Mouse (Mus musculus) brown adipose tissue, adult 24 weeks (tissue): ENCODE data around the gene Ptpre. TPM values are rescaled to one million over a fixed set of nuclear protein-coding genes. Genes with fewer than 3 reads are reported as not detected.

Source experiments
- H3K27ac ChIP-seq: fragments of 200-500 bp; replicated peaks from 2 replicates; pipeline ENCODE4 v1.5.1; 2012; ENCODE audit warnings: low read depth, mild to moderate bottlenecking, low read length
- H3K4me1 ChIP-seq: fragments of 200-500 bp; 2 replicates; pipeline ENCODE4 v1.6.1; 2012; ENCODE audit warnings: low read length, mixed read lengths; ENCODE audit not compliant: control insufficient read depth, insufficient read depth, insufficient read length
- H3K4me3 ChIP-seq: fragments of 200-500 bp; 2 replicates; pipeline ENCODE4 v1.5.1; 2012; ENCODE audit warnings: low read depth, mild to moderate bottlenecking, low read length, moderate library complexity; ENCODE audit not compliant: insufficient read depth
- polyA plus RNA-seq: library from polyadenylated mRNA; stranded (reverse); fragments of >200 nt; gene quantifications from 2 replicates; pipeline ENCODE4 v1.2.4, GENCODE M21; 2012; ENCODE audit not compliant: missing spikeins, insufficient read depth, insufficient read length

Gene Ptpre
- polyA plus RNA-seq, 1 experiment = 1.5 TPM

DNA sequence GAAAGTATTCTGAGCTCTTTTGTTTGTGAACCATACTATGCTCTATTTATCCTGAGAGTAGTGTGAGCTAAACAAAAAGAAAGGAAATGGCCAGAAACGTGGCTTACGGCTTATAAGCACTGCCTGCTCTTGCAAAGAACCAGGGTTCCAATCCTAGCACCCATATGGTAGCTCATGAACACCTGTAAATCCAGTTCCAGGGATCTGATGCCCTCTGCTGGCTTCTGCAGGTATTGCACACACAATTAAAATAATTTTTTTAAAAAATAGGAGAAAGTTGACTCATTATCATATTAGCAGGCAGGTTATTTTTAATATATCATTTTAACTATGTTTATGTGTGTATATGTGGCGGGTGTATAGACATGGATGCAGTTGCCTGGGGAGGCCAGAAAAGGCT lies 87.6 kb downstream of the Ptpre start:
- no peak overlapping the region for H3K27ac ChIP-seq

DNA sequence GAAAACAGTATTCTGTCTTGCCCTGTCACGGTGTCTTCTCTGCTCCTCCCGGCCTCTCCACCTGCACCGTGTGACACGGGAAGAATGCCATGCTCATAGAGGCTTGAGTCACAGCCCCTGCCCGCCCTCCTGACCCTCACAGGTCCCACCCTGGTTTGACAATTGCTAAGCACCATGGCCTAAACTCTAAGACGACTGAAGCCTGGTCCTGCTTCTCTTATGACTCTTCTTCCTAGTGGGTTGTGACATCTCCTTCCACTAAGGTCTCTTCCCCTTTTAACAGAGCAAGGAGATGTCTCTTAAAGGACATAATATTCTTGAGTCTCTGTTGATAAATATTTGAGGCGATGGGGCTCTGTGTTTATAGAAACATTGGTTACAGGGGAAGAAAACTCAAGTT lies 91.1 kb downstream of the Ptpre start:
- Histone ChIP-seq H3K4me3 (no peak overlapping the region), H3K4me1 (no peaks in the 10 kb centered on the region), H3K27ac (no peak overlapping the region)

More for the DNA sequence above, 87.6 kb downstream of the Ptpre start:
- Histone ChIP-seq H3K4me3 (no peak overlapping the region), H3K4me1 (no peaks in the 10 kb centered on the region)

DNA sequence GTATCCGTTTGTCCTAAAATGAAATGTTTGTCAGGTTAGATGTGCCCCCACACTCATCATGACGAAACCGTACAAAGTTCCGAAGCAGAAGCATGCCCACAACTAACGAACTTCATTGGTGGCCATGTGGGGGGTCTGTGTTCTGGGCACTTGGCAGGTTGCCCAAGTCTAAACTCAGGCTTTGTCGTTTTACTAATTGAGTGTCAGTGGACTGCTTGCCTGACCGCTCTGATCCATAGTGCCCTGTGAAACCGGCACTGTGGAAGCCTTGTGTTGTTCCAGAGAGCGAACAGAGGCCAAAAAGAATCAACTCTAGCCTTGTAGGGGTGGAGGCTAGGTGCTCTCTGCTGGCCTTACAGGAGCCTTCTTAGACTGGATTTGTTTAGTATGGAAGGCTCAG lies 91.7 kb downstream of the Ptpre start:
- Histone ChIP-seq H3K4me3 (no peak overlapping the region), H3K4me1 (no peaks in the 10 kb centered on the region), H3K27ac (no peak overlapping the region)

DNA sequence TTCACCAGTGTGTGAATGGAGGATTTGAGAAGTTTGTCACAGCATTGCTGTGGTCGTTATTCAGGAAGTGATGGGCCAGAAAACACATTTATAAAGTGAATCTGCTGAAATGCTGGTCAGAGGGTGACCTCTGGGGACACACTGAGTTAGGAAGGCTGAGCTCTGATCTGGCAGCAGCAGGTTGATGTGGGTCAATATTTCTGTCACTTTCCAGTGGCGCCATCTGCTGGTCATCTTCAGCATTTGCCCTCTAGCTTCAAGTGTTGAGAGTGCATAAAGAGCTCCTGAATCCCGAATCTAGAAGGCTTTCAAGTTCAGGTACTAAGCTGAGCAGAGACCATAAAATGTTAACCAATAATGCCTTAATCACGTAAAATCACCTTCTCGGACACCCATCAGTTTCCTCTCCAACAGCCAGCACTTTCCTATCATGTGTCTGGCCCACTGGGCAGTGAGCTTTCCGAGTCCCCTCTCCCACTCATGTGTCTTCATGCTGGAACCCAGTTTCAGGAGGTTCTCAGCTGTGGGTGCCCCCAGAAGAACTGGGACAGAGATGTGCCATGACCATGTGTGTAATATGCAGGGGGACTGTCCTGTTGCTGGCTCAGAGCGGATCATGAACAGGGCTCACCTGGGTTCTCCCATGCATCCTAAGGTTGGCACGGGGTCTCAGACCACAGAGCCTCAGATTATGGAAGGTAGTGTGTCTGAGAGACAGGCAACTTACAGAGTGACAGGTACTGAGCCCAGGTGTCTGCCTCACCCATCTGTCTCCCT lies 94.7 kb downstream of the Ptpre start:
- H3K4me1 ChIP-seq = no peaks in the 10 kb centered on the region
- no peak overlapping the region for H3K4me3 ChIP-seq
- no peak overlapping the region for H3K27ac ChIP-seq

DNA sequence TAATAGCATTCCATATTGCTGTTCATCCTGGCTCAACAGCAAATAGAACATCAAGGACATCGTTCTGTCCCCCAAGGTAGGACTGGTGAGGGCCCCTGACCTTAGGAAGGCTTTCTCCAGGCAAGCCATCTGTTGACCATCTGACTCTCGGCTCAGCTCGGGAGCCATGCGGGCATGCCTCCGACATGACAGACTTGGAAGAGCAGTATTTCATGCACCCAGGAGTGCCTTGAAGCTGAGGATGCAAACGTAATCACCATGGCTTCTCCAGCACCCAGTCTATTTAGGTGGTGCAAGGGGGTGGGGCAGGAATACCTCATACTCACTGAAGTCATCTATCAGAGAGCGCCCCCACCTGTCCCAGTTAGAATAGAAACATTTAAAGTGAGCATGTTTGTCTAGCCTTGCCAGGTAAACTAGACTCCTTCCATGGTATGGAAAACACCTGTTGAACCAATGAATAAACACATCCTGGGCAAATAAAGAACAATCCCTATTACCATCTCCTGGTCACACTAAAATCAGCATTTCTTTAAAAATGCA lies 95.5 kb downstream of the Ptpre start:
- no peak overlapping the region for H3K27ac ChIP-seq
- no peaks in the 10 kb centered on the region; the same call in 1 of the 2 replicates for H3K4me1 ChIP-seq
- H3K4me3 ChIP-seq = no peak overlapping the region

DNA sequence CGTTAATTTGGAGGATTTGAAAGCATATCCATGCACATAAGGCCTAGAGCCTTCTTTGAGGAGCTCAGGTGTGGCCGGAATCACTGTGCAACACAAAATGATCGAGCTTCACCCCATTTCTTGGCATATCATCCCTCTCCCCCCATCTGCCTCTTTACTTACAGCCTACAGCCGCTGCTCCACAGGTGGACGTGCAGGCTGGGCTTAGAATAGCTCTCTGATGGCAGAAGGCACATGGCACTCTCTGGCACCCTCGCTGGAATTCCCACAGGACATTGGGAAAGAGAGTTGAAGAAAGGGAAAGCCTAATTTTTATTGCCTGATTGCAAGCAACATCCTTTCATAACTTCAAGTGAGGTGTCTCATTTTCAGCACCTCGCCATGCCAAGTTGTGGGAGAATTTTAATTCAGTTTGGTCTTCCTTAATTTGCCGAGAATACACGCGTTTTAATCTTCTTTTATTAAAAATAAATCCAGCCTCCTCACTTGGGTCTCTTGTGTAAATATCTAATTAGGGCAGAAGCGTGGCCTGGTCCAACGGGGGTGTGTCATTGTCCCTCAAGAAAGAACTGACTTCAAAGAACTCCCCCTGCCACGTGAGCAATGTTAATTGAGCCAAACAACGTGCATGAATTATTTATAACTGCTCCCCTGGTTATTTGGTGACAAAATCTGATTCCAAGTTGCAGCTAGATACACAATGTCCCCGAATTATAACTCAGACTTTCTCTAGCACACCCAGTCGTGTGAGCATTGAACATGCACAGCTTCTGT lies 97.8 kb downstream of the Ptpre start:
- Histone ChIP-seq H3K4me1 (no peaks in the 10 kb centered on the region; the same call in 1 of the 2 replicates), H3K27ac (no peak overlapping the region), H3K4me3 (no peak overlapping the region)

DNA sequence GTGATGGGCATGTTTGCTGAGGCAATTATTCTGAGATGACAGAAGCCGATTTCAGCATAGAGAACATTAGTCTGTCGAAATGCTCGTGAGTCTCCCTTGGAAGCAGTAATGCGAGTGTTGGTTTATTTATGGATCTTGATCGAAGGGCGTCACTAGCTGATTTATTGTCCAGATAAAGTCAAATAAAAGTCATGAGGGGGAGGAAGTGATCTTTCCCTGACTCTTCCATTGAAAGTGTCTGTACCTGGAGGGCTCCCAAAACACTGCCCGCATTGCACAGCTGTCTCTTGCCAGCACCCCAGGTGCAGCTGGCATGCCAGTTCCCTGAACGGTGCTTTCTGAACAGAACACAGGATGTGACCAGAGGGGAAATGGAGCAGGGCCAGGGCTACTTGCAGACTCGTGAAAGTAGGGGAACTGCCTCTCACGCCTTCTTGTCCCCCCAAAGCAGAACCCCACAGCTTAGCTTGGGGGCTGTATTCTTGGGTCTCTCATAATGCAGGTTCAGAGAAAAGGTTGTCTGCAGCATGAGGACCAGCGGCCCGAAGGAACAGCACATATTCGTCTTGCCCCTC lies 100.2 kb downstream of the Ptpre start:
- H3K4me1 ChIP-seq = no peaks in the 10 kb centered on the region; the same call in 1 of the 2 replicates
- H3K4me3 ChIP-seq = no peak overlapping the region

DNA sequence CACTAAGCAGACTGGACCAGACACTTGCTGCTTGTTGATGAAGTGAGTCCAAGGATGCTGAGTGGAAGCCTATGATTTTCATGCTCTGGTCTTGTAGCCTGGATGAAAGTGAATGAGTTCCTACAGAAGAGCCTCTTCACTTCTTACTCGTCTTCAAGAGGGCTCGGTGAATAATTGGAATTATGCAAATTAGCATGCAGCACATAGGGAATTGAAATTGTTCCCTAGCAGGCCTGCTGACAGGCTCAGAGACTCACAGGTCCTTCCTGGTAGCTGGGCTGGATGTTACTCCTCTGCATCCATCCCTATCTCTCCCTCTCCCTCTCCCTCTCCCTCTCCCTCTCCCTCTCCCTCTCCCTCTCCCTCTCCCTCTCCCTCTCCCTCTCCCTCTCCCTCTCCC lies 102.1 kb downstream of the Ptpre start:
- Histone ChIP-seq H3K4me1 (no peaks in the 10 kb centered on the region; the same call in 1 of the 2 replicates), H3K4me3 (no peak overlapping the region), H3K27ac (no peak overlapping the region)

More for the DNA sequence above, 100.2 kb downstream of the Ptpre start:
- no peak overlapping the region for H3K27ac ChIP-seq

DNA sequence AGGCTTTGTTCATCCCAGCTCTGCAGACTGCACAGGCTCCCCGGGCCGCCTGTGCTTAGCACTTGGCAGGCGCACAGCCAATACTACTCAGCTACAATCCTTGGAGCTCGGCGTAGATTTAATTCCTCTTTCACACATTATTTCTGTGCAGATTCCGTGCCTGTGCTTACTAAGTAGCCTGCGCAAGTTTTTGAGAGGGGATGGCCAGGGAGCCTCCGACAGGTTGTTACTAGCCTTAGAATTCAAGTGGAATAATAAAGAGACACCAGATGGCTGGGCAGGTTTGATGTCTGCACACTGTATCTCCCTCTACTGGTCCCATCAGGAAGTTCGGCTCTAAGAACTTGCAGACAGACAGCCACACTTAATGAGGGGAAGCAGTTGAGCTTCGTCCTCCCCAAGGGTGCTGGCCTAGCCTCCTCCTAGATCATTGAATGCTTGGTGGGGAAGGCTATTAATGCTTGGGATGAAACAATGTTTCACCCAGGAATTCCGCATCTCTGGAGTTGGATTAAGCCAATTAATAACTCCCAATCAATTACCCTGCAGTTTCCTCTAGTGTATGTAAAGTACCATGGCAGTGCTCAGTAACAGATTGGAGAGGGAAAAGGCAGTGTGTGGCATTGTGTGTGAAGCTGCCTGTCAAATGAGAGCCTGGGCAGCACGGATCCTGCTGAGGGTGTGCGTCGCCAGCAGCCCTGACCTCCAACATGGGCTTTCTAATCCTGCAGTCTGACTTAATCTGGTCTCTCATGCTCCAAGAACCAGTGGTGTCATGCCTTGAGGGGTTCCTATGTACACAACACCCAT lies 104.6 kb downstream of the Ptpre start:
- Histone ChIP-seq H3K4me3 (no peak overlapping the region), H3K4me1 (no peaks in the 10 kb centered on the region; the same call in 1 of the 2 replicates), H3K27ac (no peak overlapping the region)

DNA sequence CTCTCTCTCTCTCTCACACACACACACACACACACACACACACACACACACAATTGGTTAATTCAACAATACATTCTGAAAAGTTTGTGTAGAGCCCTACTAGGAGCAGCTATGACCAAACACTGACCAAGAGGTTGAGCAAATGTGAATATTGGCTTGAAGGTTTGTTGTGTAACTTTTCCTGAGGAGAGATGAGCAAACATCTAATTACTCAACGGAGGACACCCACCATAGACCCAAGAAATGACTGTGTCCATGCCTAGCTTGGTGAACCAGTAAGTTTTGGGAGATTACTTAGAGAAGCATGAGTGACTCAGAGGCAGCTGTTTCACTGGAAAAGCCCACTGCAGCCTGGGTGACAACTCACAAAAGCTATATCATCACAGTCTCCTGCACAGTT lies 107.2 kb downstream of the Ptpre start:
- Histone ChIP-seq H3K27ac (no peak overlapping the region), H3K4me3 (no peak overlapping the region), H3K4me1 (peaks cover 6% of the 10 kb centered on the region; the same call in 1 of the 2 replicates)

DNA sequence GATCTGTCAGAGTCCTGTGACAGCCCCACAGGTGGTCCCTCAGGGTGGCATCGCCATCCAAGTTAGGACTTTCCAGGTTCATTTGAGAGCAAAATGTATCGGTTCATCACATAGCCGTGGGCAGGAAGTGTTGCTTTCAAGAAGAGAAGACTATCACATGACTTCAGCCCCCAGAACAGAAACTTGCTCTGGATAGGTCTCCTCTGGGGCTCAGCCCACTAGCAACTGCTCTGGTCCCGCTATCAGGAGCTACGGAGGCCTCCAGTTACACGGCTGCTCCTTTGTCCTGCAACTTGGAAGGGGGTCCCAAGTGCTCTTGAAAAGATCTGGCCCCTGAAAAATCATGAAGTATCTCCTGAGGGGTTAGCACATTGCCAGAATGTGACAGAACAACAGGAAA lies 109.7 kb downstream of the Ptpre start:
- Histone ChIP-seq H3K4me1 (peaks cover 14% of the 10 kb centered on the region; the same call in 1 of the 2 replicates), H3K4me3 (no peak overlapping the region), H3K27ac (no peak overlapping the region)

DNA sequence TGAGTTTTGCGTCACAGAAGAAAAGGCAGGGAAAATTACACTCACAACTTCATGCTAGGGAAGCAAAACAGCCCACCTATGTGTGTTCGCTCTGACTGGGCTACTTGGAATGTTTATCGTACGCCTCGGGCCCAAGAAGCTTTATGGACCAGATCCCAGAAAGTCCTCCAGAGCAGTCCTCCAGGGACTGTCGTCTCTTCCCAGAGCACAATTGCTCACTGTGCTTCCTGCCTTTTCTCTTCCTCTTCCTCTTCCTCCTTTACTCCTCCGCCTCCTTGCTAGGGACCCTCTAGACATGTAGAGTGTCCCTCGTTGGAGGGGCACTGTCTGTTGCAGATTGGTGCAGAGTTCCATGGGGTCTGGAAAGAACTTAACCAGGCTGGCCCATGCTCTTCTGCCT lies 111.5 kb downstream of the Ptpre start:
- Histone ChIP-seq H3K4me3 (no peak overlapping the region), H3K4me1 (peaks cover 16% of the 10 kb centered on the region), H3K27ac (peak overlapping the region; percentile 20)

DNA sequence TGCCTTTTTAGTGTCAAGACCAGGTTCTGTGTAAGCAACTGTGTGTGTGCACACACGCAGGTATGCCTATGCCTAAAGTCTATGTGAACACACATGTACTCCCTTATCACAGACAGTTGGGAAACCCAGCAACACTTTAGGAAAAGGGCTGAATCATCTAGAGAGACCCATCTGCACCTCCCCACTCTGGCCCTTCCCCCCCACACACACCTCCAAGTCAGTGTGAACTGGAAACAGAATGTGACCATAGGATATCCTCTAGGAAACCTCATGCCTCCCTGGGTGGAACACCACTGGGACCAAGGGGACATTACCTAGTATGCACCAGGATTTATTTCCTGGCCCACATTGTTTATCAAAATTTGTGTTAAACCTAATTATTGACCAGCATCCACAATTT lies 112.0 kb downstream of the Ptpre start:
- H3K4me3 ChIP-seq = no peak overlapping the region
- H3K27ac ChIP-seq = peak overlapping the region; percentile 20
- H3K4me1 ChIP-seq = peaks cover 16% of the 10 kb centered on the region

DNA sequence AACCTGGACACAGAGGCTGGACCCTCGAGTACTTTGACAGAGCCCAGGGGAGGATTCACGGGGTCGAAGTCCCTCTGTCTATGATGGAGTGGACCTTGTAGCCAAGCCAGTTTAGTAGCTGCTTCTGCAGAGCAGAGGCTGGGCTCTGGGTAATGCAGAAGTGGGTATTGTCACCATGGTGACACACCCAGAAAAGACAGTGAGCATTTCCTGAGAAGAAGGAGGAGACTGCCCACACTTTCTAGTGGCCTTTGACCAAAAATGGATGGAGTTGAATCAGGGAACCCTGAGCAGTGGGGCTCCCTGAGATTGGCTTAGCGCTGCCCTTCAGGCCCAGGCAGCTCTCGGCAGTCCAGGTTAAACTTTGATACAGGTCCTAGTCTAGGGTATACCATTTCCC lies 112.8 kb downstream of the Ptpre start:
- H3K27ac ChIP-seq = peak overlapping the region; percentile 54
- no peak overlapping the region for H3K4me3 ChIP-seq
- H3K4me1 ChIP-seq = peaks cover 16% of the 10 kb centered on the region
